Mouse (Mus musculus) cerebellum, adult 11-12 months (tissue): ENCODE data around the gene Wwox.
A peak's percentile ranks its signal among the peaks of the same experiment; 100 is the strongest.

Source experiments
- DNase-seq: peaks from one replicate; pipeline ENCODE4 v3.0.0; 2022

The Wwox gene

DNA sequence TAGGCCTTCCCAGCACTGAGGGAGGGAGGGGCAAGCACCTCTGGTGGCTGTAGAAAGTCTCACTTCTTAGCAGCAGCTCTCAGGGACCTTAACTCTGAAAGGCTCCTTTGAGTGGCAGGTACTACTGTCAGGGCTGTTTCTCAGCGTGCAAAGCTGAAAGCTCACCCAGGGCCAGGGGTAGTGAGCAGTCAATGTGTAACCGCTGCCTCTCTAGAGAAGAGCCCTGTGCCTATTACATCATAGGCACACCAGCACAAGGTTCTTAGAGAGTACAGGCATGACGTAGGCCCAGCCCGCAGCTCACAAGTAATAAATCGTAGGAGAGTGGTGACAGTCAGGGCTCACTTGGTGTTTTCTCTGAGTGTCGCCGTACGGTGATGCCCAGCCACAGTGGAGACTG is 545.0 kb downstream of the Wwox start:
- no peak for DNase-seq

DNA sequence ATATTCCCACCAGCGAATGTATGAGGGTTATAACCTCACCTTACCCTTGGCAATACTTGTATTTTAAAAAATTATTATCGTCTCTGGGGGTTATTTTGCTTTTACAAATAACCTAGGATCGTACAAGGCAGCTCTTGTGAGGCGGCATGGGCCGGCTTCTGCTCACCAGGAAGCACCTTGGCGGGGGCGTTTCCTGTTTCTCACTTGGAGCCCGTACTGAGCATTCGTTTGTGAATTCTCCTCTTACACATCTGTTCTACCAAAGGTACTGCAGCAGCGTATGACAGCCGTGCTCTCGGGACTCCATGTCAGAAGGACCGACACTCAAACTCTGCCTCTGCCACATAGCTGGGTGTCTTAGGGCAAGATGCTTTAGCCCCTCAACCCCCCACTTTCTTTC is 546.5 kb downstream of the Wwox start:
- DNase-seq = no peak

- no peak for DNase-seq
Observed at GRCm38 (mm10) chr8:114986971-114987370, 547.5 kb downstream of the Wwox start.

- DNase-seq = no peak
Observed at GRCm38 (mm10) chr8:114990865-114991613, 551.6 kb downstream of the Wwox start.

- no peak for DNase-seq
Observed at GRCm38 (mm10) chr8:115000736-115001135, 561.3 kb downstream of the Wwox start.

GRCm38 (mm10) chr8:115005021-115005420 is 565.6 kb downstream of the Wwox start:
- no peak for DNase-seq

- no peak for DNase-seq
Observed at GRCm38 (mm10) chr8:115006561-115006960, 567.1 kb downstream of the Wwox start.

DNA sequence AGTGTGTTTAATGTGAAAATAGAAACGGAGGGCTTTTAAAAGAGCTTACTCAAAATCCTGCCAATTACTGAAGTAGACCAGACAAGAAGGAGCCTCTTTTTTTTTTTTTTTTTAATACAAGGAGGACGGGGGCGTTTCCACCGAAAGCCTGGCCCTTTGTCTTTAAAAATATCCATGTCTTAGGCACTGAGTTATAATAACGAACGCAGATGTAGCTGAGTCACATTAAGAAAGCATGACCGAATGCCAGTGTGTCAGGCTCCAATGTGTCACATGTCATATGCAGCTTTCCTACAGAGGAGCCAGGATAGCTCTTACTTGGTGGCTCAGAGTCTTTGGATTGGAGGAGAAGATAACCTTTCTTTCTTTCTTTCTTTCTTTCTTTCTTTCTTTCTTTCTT is 567.8 kb downstream of the Wwox start:
- no peak for DNase-seq

GRCm38 (mm10) chr8:115008624-115009620 is 569.5 kb downstream of the Wwox start:
- peak; percentile 18 for DNase-seq

DNA sequence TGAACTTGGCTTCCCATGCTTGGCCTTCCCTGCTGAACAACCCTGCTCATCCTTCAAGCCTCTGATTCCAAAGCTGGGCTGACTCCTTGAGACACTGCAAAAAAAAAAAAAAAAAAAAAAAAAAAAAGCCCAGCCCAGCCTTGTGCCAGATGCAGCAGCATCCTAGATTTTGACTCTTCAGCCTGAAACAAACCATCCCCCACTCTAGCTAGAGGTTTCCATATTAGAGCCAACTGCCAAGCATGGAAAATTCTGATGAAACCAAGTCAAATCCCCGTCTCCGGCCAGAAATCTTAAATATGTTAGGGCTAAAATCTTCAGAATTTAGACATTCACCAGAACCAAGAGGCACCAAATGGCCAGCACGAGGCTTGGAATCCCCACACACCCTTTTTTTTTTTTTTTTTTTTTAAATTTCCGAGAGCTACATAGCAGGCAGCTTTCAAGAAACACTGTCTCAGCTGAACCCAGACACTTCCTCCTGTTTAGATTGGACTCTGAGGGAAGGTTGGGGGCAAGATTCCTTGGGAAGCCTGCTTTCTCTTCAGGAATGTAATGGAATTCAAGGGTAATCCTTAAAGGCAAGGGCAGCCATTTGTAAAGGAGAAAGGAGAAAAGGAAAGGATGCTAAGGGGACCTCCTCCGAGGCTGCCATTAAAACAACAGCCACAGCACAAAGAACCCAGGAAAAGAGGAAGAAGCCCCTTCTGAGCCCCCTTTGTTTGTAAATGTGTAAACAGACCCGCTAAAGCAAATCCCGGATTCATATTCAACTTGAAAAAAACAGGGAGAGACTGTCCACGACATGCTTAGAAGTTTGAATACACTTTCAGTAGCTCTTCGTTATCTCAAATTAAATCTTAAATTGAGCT is 570.7 kb downstream of the Wwox start:
- DNase-seq = no peak

GRCm38 (mm10) chr8:115010769-115011073 is 571.3 kb downstream of the Wwox start:
- no peak for DNase-seq

DNA sequence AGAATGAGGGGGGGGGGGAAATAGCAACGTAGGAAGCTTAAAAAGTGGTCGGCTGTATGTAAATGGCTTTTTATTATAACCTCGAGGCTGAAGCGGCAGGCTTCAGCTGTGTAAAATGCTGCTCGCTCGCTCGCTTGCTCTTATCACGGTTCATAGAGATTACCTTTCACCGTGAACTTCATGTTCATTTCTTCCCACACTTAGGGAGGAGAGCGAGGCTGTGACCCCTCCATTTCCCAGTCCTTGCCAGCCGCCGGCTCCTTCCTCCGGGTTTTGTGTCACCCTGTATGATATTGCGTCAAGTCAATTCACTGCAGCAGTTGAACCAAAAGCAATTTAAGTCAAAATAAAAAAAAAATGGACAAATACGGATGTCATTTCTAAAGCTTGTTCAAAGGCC is 580.2 kb downstream of the Wwox start:
- DNase-seq = no peak

DNA sequence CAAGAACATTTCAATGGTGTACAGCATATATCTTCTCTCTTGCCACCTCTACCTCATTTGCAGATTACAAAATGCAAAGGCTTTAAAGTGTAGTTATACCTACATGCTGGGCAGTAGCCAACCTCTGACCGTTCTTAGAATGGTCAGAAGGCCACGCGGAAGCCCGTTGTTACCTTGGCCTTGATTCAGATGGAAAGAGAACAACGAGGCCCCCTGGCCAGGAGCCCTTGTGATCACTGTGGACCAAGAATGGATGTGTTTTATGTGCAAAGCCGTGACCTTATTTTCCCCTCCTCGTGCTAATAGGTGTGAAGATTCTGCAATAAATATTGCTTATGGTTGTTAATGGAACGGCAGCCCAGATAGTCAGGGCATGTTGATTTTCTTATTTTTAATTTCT is 582.3 kb downstream of the Wwox start:
- DNase-seq = no peak

- DNase-seq = no peak
Observed at GRCm38 (mm10) chr8:115024062-115024461, 584.6 kb downstream of the Wwox start.

DNA sequence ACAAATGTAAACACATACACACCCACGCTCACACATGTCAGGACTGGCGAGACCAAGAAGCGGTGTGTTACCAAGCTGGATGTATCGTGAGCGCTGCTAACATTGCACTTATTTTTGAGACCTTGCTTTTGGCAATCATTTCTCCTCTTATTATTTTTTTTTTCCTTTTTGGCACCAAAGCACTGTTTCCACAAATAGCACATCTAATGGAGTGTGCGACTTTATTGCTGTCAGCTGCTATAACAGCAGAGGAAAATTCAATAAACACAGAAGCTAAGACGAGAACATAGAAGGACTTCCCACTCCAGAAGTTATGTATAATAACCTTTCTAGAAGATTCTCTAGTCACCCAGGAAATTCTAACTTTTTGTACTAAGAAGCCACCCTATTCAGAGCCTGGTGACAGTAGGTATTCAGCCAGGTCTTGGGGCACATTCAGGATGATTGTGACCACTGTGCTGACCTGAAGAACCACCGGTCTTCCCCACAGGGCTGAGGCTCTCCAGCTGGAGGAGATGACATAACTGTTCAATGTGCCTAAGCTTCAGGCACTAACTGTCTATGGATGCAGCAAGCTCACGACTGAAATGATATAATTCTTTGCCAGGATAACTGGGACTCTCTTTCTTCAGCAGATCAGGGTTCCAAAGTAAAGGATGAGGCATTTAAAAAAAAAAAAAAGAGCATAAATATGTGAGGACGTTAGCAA is 586.1 kb downstream of the Wwox start:
- DNase-seq = no peak

DNA sequence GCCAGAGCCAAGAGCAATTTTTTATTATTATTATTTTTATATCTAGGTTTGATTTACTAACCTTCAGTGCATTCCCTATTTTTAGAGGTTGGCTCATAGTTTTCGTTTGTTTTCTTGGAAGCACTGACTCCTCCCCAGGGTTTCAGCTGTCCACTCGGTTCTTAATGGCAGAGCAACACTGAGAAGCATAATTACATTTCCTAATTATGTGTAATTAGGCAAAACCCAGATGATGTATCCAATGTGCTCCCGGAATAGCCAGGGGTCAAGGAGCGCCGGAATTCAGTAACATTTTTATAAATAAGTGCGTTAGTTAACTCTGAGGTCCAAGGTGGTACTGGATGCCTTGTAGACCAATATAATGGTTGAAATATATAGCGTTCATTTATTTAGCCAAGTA is 586.7 kb downstream of the Wwox start:
- DNase-seq = no peak

DNA sequence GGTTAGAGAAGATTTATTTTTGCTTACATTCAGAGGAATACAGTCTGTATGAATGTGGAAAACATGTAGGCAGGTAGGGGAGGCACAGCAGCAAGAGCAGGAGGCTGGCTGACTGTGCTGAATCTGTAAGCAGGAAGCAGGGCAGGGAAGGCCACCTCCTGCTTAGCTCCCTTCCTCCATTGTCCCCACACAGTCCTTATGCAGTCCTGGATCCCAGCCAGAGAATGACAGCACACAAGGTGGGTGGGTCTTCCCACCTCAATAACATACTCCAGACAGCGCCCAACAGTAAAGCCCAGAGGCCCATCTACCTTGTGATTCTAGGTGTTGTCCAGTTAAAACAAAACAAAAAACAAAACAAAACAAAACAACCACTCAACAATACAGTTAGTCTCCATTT is 593.7 kb downstream of the Wwox start:
- no peak for DNase-seq

GRCm38 (mm10) chr8:115036016-115036415 is 596.6 kb downstream of the Wwox start:
- DNase-seq = no peak

DNA sequence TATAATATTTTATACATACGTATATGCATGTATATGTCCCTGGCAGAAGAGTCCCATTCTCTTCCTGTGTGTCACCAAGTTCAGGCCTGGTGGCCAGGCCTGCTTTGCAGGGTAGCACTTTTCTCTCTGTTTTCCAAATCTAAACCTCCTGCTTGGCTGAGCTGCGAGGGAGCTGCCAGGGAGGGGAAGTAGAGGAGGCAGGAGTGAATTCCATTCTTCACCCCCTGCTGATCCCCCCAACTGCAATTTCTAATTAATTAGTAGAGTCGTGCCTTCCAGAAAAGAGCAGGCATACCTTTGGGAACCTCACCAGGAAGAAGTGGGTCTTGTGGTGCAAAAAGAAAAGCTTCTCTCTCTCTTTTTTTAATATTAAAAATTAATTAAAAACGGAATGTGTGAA is 599.0 kb downstream of the Wwox start:
- no peak for DNase-seq

GRCm38 (mm10) chr8:115045746-115046145 is 606.3 kb downstream of the Wwox start:
- no peak for DNase-seq

DNA sequence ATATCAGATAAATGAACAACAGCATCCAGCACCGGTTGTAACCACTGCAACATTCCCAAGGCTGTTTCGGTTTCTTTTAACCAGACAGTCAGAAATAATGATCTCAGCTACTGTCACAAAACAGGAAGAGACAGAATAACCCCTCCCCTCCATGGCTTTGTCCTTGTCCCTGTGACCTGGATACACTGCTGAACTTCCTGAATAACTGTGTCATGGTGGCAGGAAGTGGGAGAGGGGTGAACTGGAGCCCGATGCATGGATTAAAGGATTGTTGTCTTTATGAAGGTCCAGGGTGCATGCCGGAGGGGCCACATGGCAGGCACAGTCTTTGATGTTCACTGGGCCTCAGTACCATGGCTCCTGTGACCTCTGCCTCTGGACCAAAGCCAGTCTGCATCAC is 607.0 kb downstream of the Wwox start:
- DNase-seq = no peak

DNA sequence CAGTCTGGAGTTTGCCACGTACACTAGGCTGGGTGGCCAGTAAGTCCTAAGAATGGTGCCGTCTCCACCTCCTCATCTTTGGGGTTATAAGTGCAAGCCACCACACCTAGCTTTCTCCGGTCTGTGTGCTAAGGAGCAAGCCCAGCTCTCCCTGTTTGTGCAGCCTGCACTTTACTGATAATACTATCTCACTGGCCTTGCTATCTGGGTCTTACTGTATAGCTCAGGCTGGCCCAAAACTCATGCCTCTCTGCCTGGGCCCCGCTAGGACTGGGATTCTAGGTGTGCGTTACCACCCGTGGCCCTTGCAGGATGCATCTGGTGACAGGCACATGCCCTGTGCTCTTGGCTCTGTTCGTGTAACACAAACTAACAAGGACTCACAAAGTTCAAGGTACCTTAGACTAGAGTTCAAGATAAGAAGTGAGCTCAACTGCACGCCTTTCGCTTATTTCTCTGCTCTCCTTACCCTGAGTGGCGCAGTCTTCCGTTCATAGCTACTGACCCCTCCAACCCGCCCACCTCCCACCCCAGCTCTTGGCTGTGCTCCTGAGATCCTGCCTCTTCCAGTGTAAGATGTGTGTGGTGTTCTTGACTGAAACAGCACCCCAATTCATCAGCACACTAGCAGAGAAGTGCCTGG is 618.9 kb downstream of the Wwox start:
- no peak for DNase-seq
